Mouse (Mus musculus) CH12.LX (cell line): ENCODE results near the gene Mrgprf. TPM values are rescaled to one million over a fixed set of nuclear protein-coding genes. Genes with fewer than 3 reads are reported as not detected.

Experiments
- DNase-seq: peaks from one replicate; pipeline ENCODE4 v3.0.0-alpha.2; 2013; ENCODE audit errors: extremely low read depth
- H3K27ac ChIP-seq: 2 replicates; pipeline ENCODE4 v1.5.1; 2012; ENCODE audit warnings: low read depth, mild to moderate bottlenecking, control low read depth, moderate library complexity; ENCODE audit not compliant: insufficient read depth
- H3K27me3 ChIP-seq: replicated peaks from 2 replicates; pipeline ENCODE3; 2012; ENCODE audit warnings: inconsistent platforms
- H3K36me3 ChIP-seq, 2 experiments: replicated peaks in 1 of 2; 2 replicates each; pipeline versions ENCODE3 to v1.6.1; 2012; ENCODE audit warnings: inconsistent platforms in 1 of 2, low read length in 1 of 2, mild to moderate bottlenecking in 1 of 2, mixed read lengths in 1 of 2, moderate library complexity in 1 of 2; ENCODE audit not compliant: control insufficient read depth in 1 of 2, insufficient read depth in 1 of 2
- H3K4me1 ChIP-seq, 2 experiments: 2 replicates each; pipeline ENCODE4 v1.6.1; 2012; ENCODE audit warnings: inconsistent platforms in 1 of 2, moderate library complexity in 1 of 2; ENCODE audit not compliant: insufficient read depth in 2 of 2, control insufficient read depth in 1 of 2
- H3K4me2 ChIP-seq: 2 replicates; pipeline ENCODE4 v1.6.1; 2012; ENCODE audit warnings: low read depth, mild to moderate bottlenecking, control low read depth; ENCODE audit not compliant: poor library complexity, insufficient read depth, severe bottlenecking
- H3K4me3 ChIP-seq, 3 experiments: fragments of 150-350 bp in 1 of 3; sonication (generic) in 1 of 3; replicated peaks in 1 of 3; 2 replicates each; pipeline versions ENCODE3 to v1.5.1; 2011 to 2012; ENCODE audit warnings: low read depth in 2 of 3, low read length in 2 of 3, mild to moderate bottlenecking in 2 of 3, moderate library complexity in 2 of 3, control low read depth in 1 of 3, improper control_type of control experiment in 1 of 3, inconsistent platforms in 1 of 3, mixed read lengths in 1 of 3; ENCODE audit not compliant: poor library complexity in 1 of 3
- H3K79me2 ChIP-seq: replicated peaks from 2 replicates; pipeline ENCODE4 v1.6.1; 2012; ENCODE audit warnings: mild to moderate bottlenecking, moderate library complexity; ENCODE audit not compliant: control insufficient read depth, poor library complexity, insufficient read depth, severe bottlenecking; ENCODE audit errors: extremely low read depth
- H3K9ac ChIP-seq: 2 replicates; pipeline ENCODE4 v1.6.1; 2012; ENCODE audit warnings: low read depth, mild to moderate bottlenecking, control low read depth, moderate library complexity; ENCODE audit not compliant: insufficient read depth
- H3K9me3 ChIP-seq: replicated peaks from 2 replicates; pipeline ENCODE3; 2012; ENCODE audit warnings: low read length, inconsistent platforms, mixed read lengths
- BHLHE40 ChIP-seq: IDR thresholded peaks from 2 replicates; pipeline ENCODE4 v1.6.1; 2011; ENCODE audit warnings: mild to moderate bottlenecking, low read depth, low read length, improper control_type of control experiment
- CHD1 ChIP-seq: IDR thresholded peaks from 2 replicates; pipeline ENCODE4 v1.6.1; 2012; ENCODE audit warnings: low read depth, low read length, improper control_type of control experiment, inconsistent platforms
- CHD2 ChIP-seq: IDR thresholded peaks from 2 replicates; pipeline ENCODE4 v1.6.1; 2011; ENCODE audit warnings: low read length, improper control_type of control experiment
- CTCF ChIP-seq, 2 experiments: IDR thresholded peaks in 1 of 2; conservative IDR thresholded peaks in 1 of 2; 2 replicates each; pipeline ENCODE4 v1.5.1; 2011 to 2012; ENCODE audit warnings: low read depth in 2 of 2, low read length in 2 of 2, improper control_type of control experiment in 1 of 2, inconsistent platforms in 1 of 2, mild to moderate bottlenecking in 1 of 2, moderate library complexity in 1 of 2
- ETS1 ChIP-seq: conservative IDR thresholded peaks from 2 replicates; pipeline ENCODE4 v1.6.1; 2012; ENCODE audit warnings: low read depth, mild to moderate bottlenecking, inconsistent platforms, low read length, improper control_type of control experiment, moderate library complexity
- GABPA ChIP-seq: IDR thresholded peaks from 2 replicates; pipeline ENCODE4 v1.6.1; 2012; ENCODE audit warnings: low read depth, low read length, improper control_type of control experiment, inconsistent platforms; ENCODE audit not compliant: insufficient replicate concordance
- HCFC1 ChIP-seq: IDR thresholded peaks from 2 replicates; pipeline ENCODE4 v1.6.1; 2012; ENCODE audit warnings: low read depth, mild to moderate bottlenecking, inconsistent platforms, low read length, improper control_type of control experiment
- JUND ChIP-seq: conservative IDR thresholded peaks from 2 replicates; pipeline ENCODE4 v1.6.1; 2011; ENCODE audit warnings: low read depth, low read length, improper control_type of control experiment
- KAT2A ChIP-seq: IDR thresholded peaks from 2 replicates; pipeline ENCODE4 v1.6.1; 2012; ENCODE audit warnings: low read length, improper control_type of control experiment, inconsistent platforms; ENCODE audit not compliant: insufficient replicate concordance
- MAFK ChIP-seq: IDR thresholded peaks from 2 replicates; pipeline ENCODE4 v1.6.1; 2011; ENCODE audit warnings: low read length, improper control_type of control experiment; ENCODE audit not compliant: insufficient replicate concordance
- MAX ChIP-seq: IDR thresholded peaks from 2 replicates; pipeline ENCODE4 v1.6.1; 2011; ENCODE audit warnings: low read length, improper control_type of control experiment
- MAZ ChIP-seq: IDR thresholded peaks from 2 replicates; pipeline ENCODE4 v1.6.1; 2012; ENCODE audit warnings: low read depth, mild to moderate bottlenecking, inconsistent platforms, low read length, improper control_type of control experiment, moderate library complexity
- MYC ChIP-seq: IDR thresholded peaks from 2 replicates; pipeline ENCODE4 v1.6.1; 2011; ENCODE audit warnings: low read depth, mild to moderate bottlenecking, improper control_type of control experiment, low read length
- NRF1 ChIP-seq: IDR thresholded peaks from 2 replicates; pipeline ENCODE4 v1.6.1; 2014; ENCODE audit warnings: low read depth, mild to moderate bottlenecking, inconsistent platforms, low read length, improper control_type of control experiment, moderate library complexity
- PAX5 ChIP-seq: IDR thresholded peaks from 2 replicates; pipeline ENCODE4 v1.6.1; 2012; ENCODE audit warnings: low read length, inconsistent platforms, mixed read lengths
- POLR2AphosphoS2 ChIP-seq: IDR thresholded peaks from 2 replicates; pipeline ENCODE4 v1.6.1; 2011; ENCODE audit warnings: low read depth, low read length, improper control_type of control experiment
- RAD21 ChIP-seq: IDR thresholded peaks from 2 replicates; pipeline ENCODE4 v1.6.1; 2011; ENCODE audit warnings: low read depth, mild to moderate bottlenecking, low read length, improper control_type of control experiment, moderate library complexity
- RCOR1 ChIP-seq: conservative IDR thresholded peaks from 2 replicates; pipeline ENCODE4 v1.6.1; 2012; ENCODE audit warnings: low read depth, mild to moderate bottlenecking, inconsistent platforms, low read length, improper control_type of control experiment
- SIN3A ChIP-seq: IDR thresholded peaks from 2 replicates; pipeline ENCODE4 v1.6.1; 2012; ENCODE audit warnings: low read length, improper control_type of control experiment, inconsistent platforms
- TCF12 ChIP-seq: IDR thresholded peaks from 2 replicates; pipeline ENCODE4 v1.6.1; 2014; ENCODE audit warnings: low read depth, mild to moderate bottlenecking, inconsistent platforms, low read length, improper control_type of control experiment
- UBTF ChIP-seq: IDR thresholded peaks from 2 replicates; pipeline ENCODE4 v1.6.1; 2012; ENCODE audit warnings: low read depth, mild to moderate bottlenecking, inconsistent platforms, low read length, improper control_type of control experiment, moderate library complexity
- USF2 ChIP-seq: conservative IDR thresholded peaks from 2 replicates; pipeline ENCODE4 v1.6.1; 2011; ENCODE audit warnings: low read depth, low read length, improper control_type of control experiment
- ZC3H11A ChIP-seq: IDR thresholded peaks from 2 replicates; pipeline ENCODE4 v1.6.1; 2012; ENCODE audit warnings: low read depth, mild to moderate bottlenecking, inconsistent platforms, low read length, improper control_type of control experiment
- ZKSCAN1 ChIP-seq: IDR thresholded peaks from 2 replicates; pipeline ENCODE4 v1.6.1; 2012; ENCODE audit warnings: low read depth, inconsistent platforms, low read length, improper control_type of control experiment, borderline replicate concordance
- ZNF384 ChIP-seq: IDR thresholded peaks from 2 replicates; pipeline ENCODE4 v1.6.1; 2012; ENCODE audit warnings: low read depth, low read length, improper control_type of control experiment, inconsistent platforms
- dilution Hi-C: fragments of 300-500 bp; cut with MboI; formaldehyde crosslinking; loops from 2 replicates; pipeline ENCODE4 v1.14.3; 2020; ENCODE audit warnings: low sequenced_read_pairs; ENCODE audit not compliant: extremely low pct_unique_long_range_greater_than_20kb, extremely low pct_ligation_motif_present
- in situ Hi-C: fragments of 300-500 bp; cut with MboI; formaldehyde crosslinking; loops from 3 replicates; pipeline ENCODE4 v1.14.3; 2019; ENCODE audit warnings: low sequenced_read_pairs, low pct_ligation_motif_present, low pct_unique_long_range_greater_than_20kb, mixed read lengths
- polyA plus RNA-seq: library from polyadenylated mRNA; unstranded; fragments of >175 nt; gene quantifications from 2 replicates; pipeline ENCODE4 v1.2.1, GENCODE M21; 2012; ENCODE audit warnings: low read depth; ENCODE audit not compliant: insufficient read length
- total RNA-seq, 2 experiments: library from RNA; depleted of rRNA; stranded (reverse); fragments of 300-350 nt in 1 of 2; fragments of >200 nt in 1 of 2; gene quantifications; 2 replicates each; pipeline ENCODE4 v1.2.3; 2012 to 2014

Mrgprf gene
- total and polyA plus RNA-seq, 3 experiments = not detected

DNA sequence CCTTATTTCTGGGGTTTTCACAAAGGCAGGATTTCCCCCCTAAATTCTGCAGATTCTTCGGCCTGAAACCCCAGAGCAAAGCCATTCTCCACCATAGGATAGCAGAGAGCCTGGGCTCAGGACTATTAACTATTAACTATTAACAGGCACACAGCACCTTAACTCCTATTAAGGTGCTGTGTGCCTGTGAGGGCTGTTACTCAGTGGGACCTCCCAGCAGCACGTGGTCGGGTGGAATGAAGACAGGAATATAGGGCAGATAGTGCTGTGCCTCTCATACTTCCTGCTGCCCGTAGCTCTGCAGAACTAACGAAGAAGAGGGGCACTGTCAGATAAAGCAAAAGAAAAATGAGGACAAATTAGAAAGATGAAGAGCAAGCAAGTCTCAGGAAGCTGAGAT, 9.9 kb downstream of the Mrgprf start:
- Histone ChIP-seq H3K9me3 (no peaks in the 10 kb centered on the region), H3K4me2 (no peak overlapping the region), H3K27ac (no peak overlapping the region), H3K9ac (no peak overlapping the region), H3K27me3 (peaks cover 75% of the 10 kb centered on the region), H3K4me3 (no peak overlapping the region), H3K79me2 (no peaks in the 10 kb centered on the region), H3K36me3 (no peaks in the 10 kb centered on the region), H3K4me1 (peaks cover 3 to 14% of the 10 kb centered on the region in 2 experiments; a peak in 3 of 4 replicates)
- TF ChIP-seq MAFK = no peak
- no peak for TF ChIP-seq RCOR1
- TF ChIP-seq POLR2AphosphoS2 = no peak
- TF ChIP-seq ZNF384 = no peak
- no peak for TF ChIP-seq MAX
- dilution Hi-C loops (no loop called here), in situ Hi-C loops (no loop called here)
- no peak for DNase-seq

DNA sequence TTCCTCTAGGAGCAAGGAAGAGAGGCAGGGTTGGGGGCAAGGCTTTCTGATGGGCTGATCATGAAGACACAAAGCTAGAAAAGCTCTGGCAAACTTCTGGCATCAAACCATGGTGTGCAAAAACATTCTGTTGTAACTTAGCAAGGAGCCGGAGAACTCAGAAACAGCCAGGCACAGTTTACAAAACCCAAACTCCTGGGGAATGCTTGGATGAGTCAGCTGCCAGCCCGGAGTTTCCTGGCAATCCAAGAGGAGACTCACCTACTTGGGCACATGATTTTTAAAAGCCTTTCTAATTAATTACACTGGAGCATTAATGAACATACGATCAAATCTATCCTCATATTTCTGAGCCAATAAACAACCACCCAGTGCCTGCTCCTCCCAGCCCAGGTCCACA, 11.5 kb downstream of the Mrgprf start:
- H3K79me2 ChIP-seq = no peaks in the 10 kb centered on the region
- in situ Hi-C loops = no loop called here

DNA sequence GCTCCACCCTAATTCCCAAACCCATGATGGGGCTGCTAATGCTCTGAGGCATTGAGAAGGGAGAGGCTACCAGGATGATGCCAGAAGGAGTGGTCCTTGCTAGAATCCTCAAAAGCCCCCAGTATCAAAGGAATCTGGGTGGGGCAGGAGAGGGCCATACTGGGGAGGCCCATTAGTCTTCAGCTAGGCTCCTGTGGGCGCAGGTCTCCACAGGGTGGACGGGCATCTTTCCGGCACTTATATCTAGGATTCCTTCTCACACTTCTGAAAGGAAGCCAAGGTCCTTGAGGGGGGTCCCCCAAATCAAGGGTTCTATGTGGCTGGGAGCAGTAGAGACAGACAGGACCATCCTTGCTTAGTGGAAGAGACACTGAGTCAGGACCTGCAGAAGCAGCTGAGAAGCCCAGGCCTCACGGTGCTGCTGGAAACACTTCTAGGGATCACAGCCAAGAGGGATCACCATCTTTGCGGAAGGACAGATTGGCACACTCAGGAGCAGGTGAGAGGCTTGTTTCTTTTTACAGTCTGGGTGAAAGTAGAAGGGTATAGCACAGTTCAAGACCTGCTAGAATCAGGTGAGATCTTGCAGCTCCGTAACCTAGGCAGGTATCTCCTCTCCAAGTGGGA, 14.3 kb downstream of the Mrgprf start, which contains the start of gene Mrgprd:
Mrgprd (plus strand) TSS at position 51 of the 627 bp plus-strand sequence.
- H3K27me3 ChIP-seq = peaks cover 62% of the 10 kb centered on the region
- peaks cover under 1 to 11% of the 10 kb centered on the region in 2 experiments; a peak in 3 of 4 replicates for H3K4me1 ChIP-seq
- H3K4me3 ChIP-seq = no peak within 1 kb of the TSS
- H3K79me2 ChIP-seq = no peaks in the 10 kb centered on the region
- no peaks in the 10 kb centered on the region for H3K36me3 ChIP-seq
- dilution Hi-C loops (no loop called here), in situ Hi-C loops (no loop called here)
- no peak within 1 kb of the TSS for H3K9ac ChIP-seq
- H3K4me2 ChIP-seq = no peak within 1 kb of the TSS
- H3K27ac ChIP-seq = no peak within 1 kb of the TSS
- DNase-seq = no peak
- no peaks in the 10 kb centered on the region for H3K9me3 ChIP-seq
- TF ChIP-seq JUND (no peak), RAD21 (no peak), POLR2AphosphoS2 (no peak), HCFC1 (no peak), UBTF (no peak), MYC (no peak), ZC3H11A (no peak), ZKSCAN1 (no peak), USF2 (no peak), MAX (no peak), KAT2A (no peak), CTCF (conservative IDR thresholded peaks at IDR 0.05 in 1 of 2, IDR thresholded peaks at IDR 0.05 in 1 of 2; ENCODE audit: low read depth in 2 of 2, low read length in 2 of 2) (no peak), SIN3A (no peak), ETS1 (no peak), RCOR1 (no peak), TCF12 (no peak), CHD2 (no peak), MAZ (no peak)

More for the DNA sequence above, 11.5 kb downstream of the Mrgprf start:
- H3K27me3 ChIP-seq = peaks cover 72% of the 10 kb centered on the region
- no peaks in the 10 kb centered on the region for H3K36me3 ChIP-seq
- H3K4me3 ChIP-seq = no peak overlapping the region
- DNase-seq = no peak
- H3K4me1 ChIP-seq = peaks cover 3 to 14% of the 10 kb centered on the region in 2 experiments; a peak in 3 of 4 replicates
- dilution Hi-C loops = no loop called here
- H3K9me3 ChIP-seq = no peaks in the 10 kb centered on the region
- TF ChIP-seq BHLHE40 (no peak), POLR2AphosphoS2 (no peak), SIN3A (no peak), HCFC1 (no peak), KAT2A (no peak), UBTF (no peak), CHD1 (no peak), GABPA (no peak), RAD21 (no peak), ZC3H11A (no peak), PAX5 (no peak), NRF1 (no peak), ZKSCAN1 (no peak), TCF12 (no peak), ZNF384 (no peak), RCOR1 (no peak)
- no peak overlapping the region for H3K27ac ChIP-seq
- no peak overlapping the region for H3K4me2 ChIP-seq
- no peak overlapping the region for H3K9ac ChIP-seq
